Mouse (Mus musculus) hindbrain, embryonic 11.5 days (tissue): ENCODE results near the gene Ttc7b. TPM values are rescaled to one million over a fixed set of nuclear protein-coding genes. Genes with fewer than 3 reads are reported as not detected.

Experiments
- ATAC-seq: fragments of 200-750 bp; cut with Nextera tagmentation; 2 replicates; pipeline ENCODE4 v1.8.0; 2017; ENCODE audit warnings: mild to moderate bottlenecking, moderate TSS enrichment, moderate library complexity; ENCODE audit not compliant: low FRiP score
- DNase-seq: peaks from one replicate; pipeline ENCODE4 v3.0.0-alpha.2; 2015; ENCODE audit warnings: low spot score
- H3K27ac ChIP-seq: fragments of 300-500 bp; sonication (generic); 2 replicates; pipeline ENCODE4 v1.5.1; 2014; ENCODE audit warnings: mild to moderate bottlenecking, low read depth, low read length
- H3K27me3 ChIP-seq: fragments of 300-500 bp; sonication (generic); 2 replicates; pipeline ENCODE4 v1.6.1; 2014; ENCODE audit warnings: mild to moderate bottlenecking, low read length, moderate library complexity, mixed read lengths; ENCODE audit not compliant: control insufficient read depth, insufficient read depth
- H3K36me3 ChIP-seq: fragments of 300-500 bp; sonication (generic); 2 replicates; pipeline ENCODE4 v1.6.1; 2014; ENCODE audit warnings: mild to moderate bottlenecking, low read length, moderate library complexity, mixed read lengths; ENCODE audit not compliant: control insufficient read depth, insufficient read depth
- H3K4me1 ChIP-seq: fragments of 300-500 bp; sonication (generic); replicated peaks from 2 replicates; pipeline ENCODE4 v1.6.1; 2014; ENCODE audit warnings: low read length, mixed read lengths; ENCODE audit not compliant: control insufficient read depth, insufficient read depth
- H3K4me2 ChIP-seq: fragments of 300-500 bp; sonication (generic); replicated peaks from 2 replicates; pipeline ENCODE4 v1.6.1; 2014; ENCODE audit warnings: mild to moderate bottlenecking, low read depth, low read length
- H3K4me3 ChIP-seq: fragments of 300-500 bp; sonication (generic); 2 replicates; pipeline ENCODE4 v1.5.1; 2014; ENCODE audit warnings: low read depth, low read length
- H3K9ac ChIP-seq: fragments of 300-500 bp; sonication (generic); 2 replicates; pipeline ENCODE4 v1.6.1; 2014; ENCODE audit warnings: low read depth, low read length
- H3K9me3 ChIP-seq: fragments of 300-500 bp; sonication (generic); 2 replicates; pipeline ENCODE4 v1.6.1; 2016; ENCODE audit warnings: low read length; ENCODE audit not compliant: control insufficient read depth
- WGBS: fragments of 180-500 bp; shearing (Covaris S2); extraction: QIAGEN DNeasy Blood & Tissue Kit; methylation state at CpG from one replicate; pipeline ENCODE4 v1.1.7; 2014; 5-methylcytosine and 5-hydroxymethylcytosine counted together
- polyA plus RNA-seq: library from polyadenylated mRNA; unstranded; fragments of >200 nt; fragmentation: Nextera tagmentation; extraction: Ambion mirVana; gene quantifications from 2 replicates; pipeline ENCODE4 v1.2.1, GENCODE M21; 2014

The Ttc7b gene
- polyA plus RNA-seq, 1 experiment from 2014 or later, result 7.1 TPM

GRCm38 (mm10) chr12:100516161-100516838 is 4.3 kb downstream of the Ttc7b start:
- DNase-seq (no peak), ATAC-seq (no peak)
- no peaks in the 10 kb centered on the region for H3K27me3 ChIP-seq
- H3K4me2 ChIP-seq, result no peak overlapping the region
- 94% methylated on average over 1 of the region's 1 CpGs for WGBS
- H3K4me1 ChIP-seq, result peaks cover 3% of the 10 kb centered on the region; the same call in 1 of the 2 replicates
- H3K36me3 ChIP-seq, result no peaks in the 10 kb centered on the region
- no peak overlapping the region for H3K27ac ChIP-seq
- H3K9me3 ChIP-seq, result no peaks in the 10 kb centered on the region
- H3K4me3 ChIP-seq, result no peak overlapping the region
- H3K9ac ChIP-seq, result no peak overlapping the region

- Histone ChIP-seq H3K36me3 (no peaks in the 10 kb centered on the region), H3K4me3 (no peak overlapping the region), H3K9ac (no peak overlapping the region), H3K4me1 (peaks cover 3% of the 10 kb centered on the region; the same call in 1 of the 2 replicates), H3K4me2 (no peak overlapping the region), H3K27ac (no peak overlapping the region), H3K9me3 (no peaks in the 10 kb centered on the region), H3K27me3 (no peaks in the 10 kb centered on the region)
- no peak for DNase-seq
- 90% methylated on average over 4 of the region's 4 CpGs for WGBS
- no peak for ATAC-seq
These were observed 5.1 kb downstream of the Ttc7b start for GRCm38 (mm10) chr12:100515493-100515892.

GRCm38 (mm10) chr12:100514611-100515010 is 6.0 kb downstream of the Ttc7b start:
- H3K4me1 ChIP-seq, result peaks cover 3% of the 10 kb centered on the region; the same call in 1 of the 2 replicates
- DNase-seq (no peak), ATAC-seq (no peak)
- H3K36me3 ChIP-seq, result no peaks in the 10 kb centered on the region
- no peaks in the 10 kb centered on the region for H3K27me3 ChIP-seq
- H3K9me3 ChIP-seq, result no peaks in the 10 kb centered on the region
- H3K4me2 ChIP-seq, result no peak overlapping the region
- H3K27ac ChIP-seq, result no peak overlapping the region
- H3K4me3 ChIP-seq, result no peak overlapping the region
- H3K9ac ChIP-seq, result no peak overlapping the region
- 80% methylated on average over 1 of the region's 1 CpGs for WGBS

DNA sequence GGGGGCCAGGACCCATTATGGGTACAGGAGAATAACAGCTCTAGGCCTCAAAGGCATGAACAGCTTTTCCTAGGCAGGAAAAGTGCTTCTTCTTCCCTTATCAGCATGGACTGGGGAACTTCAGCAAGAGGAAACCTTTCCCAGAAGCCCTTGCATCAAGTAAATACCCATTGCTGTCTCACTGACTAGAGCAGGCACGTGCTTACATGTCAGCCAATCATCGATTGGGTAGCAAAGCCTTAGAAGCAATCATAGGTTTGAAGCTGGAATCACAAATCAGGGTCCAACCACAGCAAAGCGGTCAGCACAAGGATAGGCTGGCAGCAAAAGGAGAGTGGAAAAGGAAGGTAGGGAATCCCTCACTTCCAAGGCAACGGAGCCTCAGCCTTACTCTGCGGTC is 7.5 kb downstream of the Ttc7b start:
- Histone ChIP-seq H3K9me3 (no peaks in the 10 kb centered on the region), H3K9ac (no peak overlapping the region), H3K4me3 (no peak overlapping the region), H3K4me2 (no peak overlapping the region), H3K36me3 (no peaks in the 10 kb centered on the region), H3K4me1 (no peaks in the 10 kb centered on the region), H3K27ac (no peak overlapping the region), H3K27me3 (no peaks in the 10 kb centered on the region)
- 92% methylated on average over 5 of the region's 5 CpGs for WGBS
- ATAC-seq, result no peak
- DNase-seq, result no peak

GRCm38 (mm10) chr12:100512641-100513040 is 8.0 kb downstream of the Ttc7b start:
- no peaks in the 10 kb centered on the region for H3K36me3 ChIP-seq
- no peak overlapping the region for H3K27ac ChIP-seq
- no peaks in the 10 kb centered on the region for H3K9me3 ChIP-seq
- ATAC-seq (no peak), DNase-seq (no peak)
- WGBS, result 88% methylated on average over 9 of the region's 9 CpGs
- H3K4me3 ChIP-seq, result no peak overlapping the region
- H3K27me3 ChIP-seq, result no peaks in the 10 kb centered on the region
- H3K4me1 ChIP-seq, result no peaks in the 10 kb centered on the region
- H3K4me2 ChIP-seq, result no peak overlapping the region
- no peak overlapping the region for H3K9ac ChIP-seq

GRCm38 (mm10) chr12:100509615-100510282 is 10.9 kb downstream of the Ttc7b start:
- H3K36me3 ChIP-seq, result no peaks in the 10 kb centered on the region
- H3K27ac ChIP-seq, result no peak overlapping the region
- H3K9ac ChIP-seq, result no peak overlapping the region
- no peak overlapping the region for H3K4me3 ChIP-seq
- H3K4me2 ChIP-seq, result no peak overlapping the region
- no peaks in the 10 kb centered on the region for H3K27me3 ChIP-seq
- H3K9me3 ChIP-seq, result no peaks in the 10 kb centered on the region
- WGBS, result 83% methylated on average over 9 of the region's 9 CpGs
- H3K4me1 ChIP-seq, result no peaks in the 10 kb centered on the region
- ATAC-seq (no peak), DNase-seq (no peak)

GRCm38 (mm10) chr12:100508668-100509067 is 12.0 kb downstream of the Ttc7b start:
- no peaks in the 10 kb centered on the region for H3K9me3 ChIP-seq
- no peaks in the 10 kb centered on the region for H3K27me3 ChIP-seq
- DNase-seq (no peak), ATAC-seq (no peak)
- no peak overlapping the region for H3K27ac ChIP-seq
- WGBS, result 89% methylated on average over 5 of the region's 5 CpGs
- no peaks in the 10 kb centered on the region for H3K36me3 ChIP-seq
- no peaks in the 10 kb centered on the region for H3K4me1 ChIP-seq
- no peak overlapping the region for H3K4me2 ChIP-seq
- no peak overlapping the region for H3K9ac ChIP-seq
- H3K4me3 ChIP-seq, result no peak overlapping the region

GRCm38 (mm10) chr12:100505484-100505883 is 15.1 kb downstream of the Ttc7b start:
- H3K27me3 ChIP-seq, result no peaks in the 10 kb centered on the region
- no peak overlapping the region for H3K27ac ChIP-seq

DNA sequence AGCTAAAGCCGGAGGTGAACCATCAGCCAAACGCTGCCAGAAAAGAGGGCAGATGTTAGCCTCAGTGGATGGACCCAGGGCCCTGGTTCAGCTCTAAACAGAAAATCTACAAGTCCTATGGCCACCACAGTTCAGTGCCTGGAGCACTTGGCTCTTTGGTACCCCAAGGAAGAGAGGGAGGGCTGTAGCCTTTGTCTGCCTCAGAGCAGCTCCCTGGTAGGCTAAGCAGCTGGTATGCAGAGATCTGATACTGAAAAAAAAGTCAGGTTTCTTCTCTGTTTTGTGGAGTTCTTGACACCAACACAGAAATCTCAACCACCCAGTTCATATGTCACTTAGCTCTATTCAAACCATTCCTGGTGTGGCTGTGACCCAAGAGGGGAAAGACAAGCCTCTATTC is 16.0 kb downstream of the Ttc7b start:
- H3K4me1 ChIP-seq, result no peaks in the 10 kb centered on the region
- H3K27ac ChIP-seq, result no peak overlapping the region
- ATAC-seq (no peak), DNase-seq (no peak)
- 91% methylated on average over 2 of the region's 2 CpGs for WGBS
- H3K9ac ChIP-seq, result no peak overlapping the region
- no peaks in the 10 kb centered on the region for H3K9me3 ChIP-seq
- H3K36me3 ChIP-seq, result no peaks in the 10 kb centered on the region
- no peak overlapping the region for H3K4me3 ChIP-seq
- H3K4me2 ChIP-seq, result no peak overlapping the region
- no peaks in the 10 kb centered on the region for H3K27me3 ChIP-seq

More at GRCm38 (mm10) chr12:100505484-100505883, 15.1 kb downstream of the Ttc7b start:
- ATAC-seq, result no peak
- DNase-seq, result no peak
- Histone ChIP-seq H3K4me2 (no peak overlapping the region), H3K4me3 (no peak overlapping the region), H3K9me3 (no peaks in the 10 kb centered on the region), H3K4me1 (no peaks in the 10 kb centered on the region), H3K36me3 (no peaks in the 10 kb centered on the region), H3K9ac (no peak overlapping the region)
- 93% methylated on average over 1 of the region's 1 CpGs for WGBS
